In genomic region chr7:114053720-114054119, GRCm38 (mm10) we compare ENCODE assay signal across 20 mouse cellular contexts.
"Had no signal": no experiment of that assay in that cellular context is flagged by ENCODE, and none has a peak within 500 bp of the region (broad histone marks: within the 10 kb centered on the region; RNA-seq: fewer than 3 reads in every experiment).

No protein-coding gene starts in this region.

- H3K9me3 ChIP-seq: limb, embryonic 12.5 days; limb, embryonic 15.5 days; midbrain, embryonic 12.5 days; midbrain, embryonic 15.5 days; neural tube, embryonic 12.5 days; neural tube, embryonic 15.5 days had no signal

- H3K4me3 ChIP-seq: limb, embryonic 12.5 days; limb, embryonic 15.5 days; midbrain, embryonic 12.5 days; midbrain, embryonic 15.5 days; neural tube, embryonic 12.5 days; neural tube, embryonic 15.5 days had no signal

- DNase-seq: kidney, adult 9 months; kidney, postnatal 14 days; kidney, postnatal 4 days; left cerebral cortex, postnatal 4 days; liver, postnatal 0 days; lung, postnatal 14 days; right cerebral cortex, adult 18-20 months; right cerebral cortex, postnatal 14 days; right cerebral cortex, postnatal 4 days; thymus, adult 18-20 months; thymus, postnatal 36 days had no signal

- H3K36me3 ChIP-seq: midbrain, embryonic 12.5 days; midbrain, embryonic 15.5 days; neural tube, embryonic 15.5 days had no signal

- H3K4me2 ChIP-seq: limb, embryonic 12.5 days; limb, embryonic 15.5 days; liver, embryonic 11.5 days; midbrain, embryonic 12.5 days; midbrain, embryonic 15.5 days; neural tube, embryonic 12.5 days; neural tube, embryonic 15.5 days had no signal

- H3K4me1 ChIP-seq: limb, embryonic 12.5 days; limb, embryonic 15.5 days; midbrain, embryonic 12.5 days; midbrain, embryonic 15.5 days; neural tube, embryonic 12.5 days; neural tube, embryonic 15.5 days had no signal

- ATAC-seq: liver, postnatal 0 days; midbrain, embryonic 15.5 days had no signal

- H3K27ac ChIP-seq: limb, embryonic 12.5 days; limb, embryonic 15.5 days; liver, embryonic 14.5 days; macrophage; midbrain, embryonic 12.5 days; midbrain, embryonic 15.5 days; neural tube, embryonic 12.5 days; neural tube, embryonic 15.5 days had no signal

- H3K9ac ChIP-seq: limb, embryonic 12.5 days; limb, embryonic 15.5 days; liver, embryonic 14.5 days; liver, postnatal 0 days; midbrain, embryonic 12.5 days; midbrain, embryonic 15.5 days; neural tube, embryonic 12.5 days; neural tube, embryonic 15.5 days had no signal

- H3K27me3 ChIP-seq: limb, embryonic 12.5 days; limb, embryonic 15.5 days; midbrain, embryonic 12.5 days; midbrain, embryonic 15.5 days; neural tube, embryonic 12.5 days; neural tube, embryonic 15.5 days had no signal
